Mouse (Mus musculus) cortical plate, adult 2 months (tissue): ENCODE data around the gene Commd9.
A peak's percentile ranks its signal among the peaks of the same experiment; 100 is the strongest.

ENCODE experiments used
- CTCF ChIP-seq: fragments of 200-500 bp; IDR thresholded peaks from 2 replicates; pipeline ENCODE4 v1.5.1; 2011; ENCODE audit warnings: mild to moderate bottlenecking, control low read depth, low read length; ENCODE audit not compliant: insufficient read depth; ENCODE audit errors: extremely low read depth
- POLR2A ChIP-seq: fragments of 200-500 bp; IDR thresholded peaks from 2 replicates; pipeline ENCODE4 v1.6.1; 2011; ENCODE audit warnings: mild to moderate bottlenecking, low read length, control low read depth; ENCODE audit not compliant: insufficient read depth; ENCODE audit errors: extremely low read depth

DNA sequence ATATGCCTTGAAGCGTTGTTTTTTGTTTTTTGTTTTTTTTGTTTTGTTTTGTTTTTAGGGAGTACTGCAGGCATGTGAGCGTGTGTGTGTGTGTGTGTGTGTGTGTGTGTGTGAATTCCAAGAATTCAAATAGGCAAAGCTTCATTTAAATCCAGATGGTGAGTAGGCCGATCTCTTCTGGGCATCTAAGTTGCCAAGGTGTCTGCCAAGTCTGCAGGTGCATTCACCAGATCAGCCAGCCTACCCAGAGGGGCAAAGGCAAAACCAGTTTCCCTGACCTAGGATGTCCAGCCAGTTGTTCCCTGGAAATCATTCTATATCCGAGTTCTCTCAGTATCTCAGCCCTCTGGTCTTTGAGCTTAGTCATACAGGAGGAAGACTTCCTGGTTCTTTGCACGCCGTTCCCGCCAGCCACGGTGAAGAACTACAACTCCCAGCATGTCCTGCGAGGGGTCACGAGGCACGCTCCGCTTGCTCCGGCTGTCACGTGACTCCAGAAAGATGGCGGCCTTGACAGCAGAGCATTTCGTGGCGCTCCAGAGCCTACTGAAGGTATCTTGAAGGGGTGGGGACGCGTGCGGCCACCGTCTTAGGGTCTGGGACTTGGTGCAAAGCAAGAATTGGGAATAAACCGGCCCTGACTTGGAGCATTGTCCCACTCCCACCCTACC, at the start of gene Commd9:
- TF ChIP-seq POLR2A (peak; percentile 94), CTCF (no peak)
